Mouse (Mus musculus) neural tube, embryonic 11.5 days (tissue): ENCODE results near the gene Hnrnpa2b1. TPM values are rescaled to one million over a fixed set of nuclear protein-coding genes. Genes with fewer than 3 reads are reported as not detected.
"Not testable (repeated sequence)": the region's sequence is repeated elsewhere in the genome, so short reads cannot be mapped to it uniquely, and the experiment has no call there.

ENCODE experiments used
- ATAC-seq: fragments of 200-750 bp; cut with Nextera tagmentation; 2 replicates; pipeline ENCODE4 v1.8.0; 2017; ENCODE audit warnings: moderate number of reproducible peaks, mild to moderate bottlenecking, moderate TSS enrichment, moderate library complexity; ENCODE audit not compliant: insufficient read depth, low FRiP score, low TSS enrichment
- DNase-seq: peaks from one replicate; pipeline ENCODE4 v3.0.0-alpha.2; 2015; ENCODE audit warnings: low spot score
- H3K27ac ChIP-seq: fragments of 300-500 bp; sonication (generic); 2 replicates; pipeline ENCODE4 v1.5.1; 2014; ENCODE audit warnings: low read depth, mild to moderate bottlenecking, low read length
- H3K27me3 ChIP-seq: fragments of 300-500 bp; sonication (generic); 2 replicates; pipeline ENCODE4 v1.6.1; 2014; ENCODE audit warnings: mild to moderate bottlenecking, low read length, mixed read lengths; ENCODE audit not compliant: control insufficient read depth, insufficient read depth
- H3K36me3 ChIP-seq: fragments of 300-500 bp; sonication (generic); 2 replicates; pipeline ENCODE4 v1.6.1; 2014; ENCODE audit warnings: mild to moderate bottlenecking, low read length, moderate library complexity, mixed read lengths; ENCODE audit not compliant: control insufficient read depth, insufficient read depth
- H3K4me1 ChIP-seq: fragments of 300-500 bp; sonication (generic); 2 replicates; pipeline ENCODE4 v1.6.1; 2014; ENCODE audit warnings: low read length, mixed read lengths; ENCODE audit not compliant: control insufficient read depth, insufficient read depth
- H3K4me2 ChIP-seq: fragments of 300-500 bp; sonication (generic); 2 replicates; pipeline ENCODE4 v1.6.1; 2014; ENCODE audit warnings: low read depth, mild to moderate bottlenecking, moderate library complexity
- H3K4me3 ChIP-seq: fragments of 300-500 bp; sonication (generic); 2 replicates; pipeline ENCODE4 v1.5.1; 2014; ENCODE audit warnings: low read depth, low read length
- H3K9ac ChIP-seq: fragments of 300-500 bp; sonication (generic); 2 replicates; pipeline ENCODE4 v1.6.1; 2014; ENCODE audit warnings: mild to moderate bottlenecking, low read length
- H3K9me3 ChIP-seq: fragments of 300-500 bp; sonication (generic); 2 replicates; pipeline ENCODE4 v1.6.1; 2016; ENCODE audit warnings: low read length; ENCODE audit not compliant: control insufficient read depth
- WGBS: fragments of 180-500 bp; shearing (Covaris S2); extraction: QIAGEN DNeasy Blood & Tissue Kit; methylation state at CpG from one replicate; pipeline ENCODE4 v1.1.7; 2014; 5-methylcytosine and 5-hydroxymethylcytosine counted together
- polyA plus RNA-seq: library from polyadenylated mRNA; unstranded; fragments of >200 nt; fragmentation: Nextera tagmentation; extraction: Ambion mirVana; gene quantifications from 2 replicates; pipeline ENCODE4 v1.2.1, GENCODE M21; 2014

Gene Hnrnpa2b1
- polyA plus RNA-seq, 1 experiment from 2014 or later = 1,608 TPM

DNA sequence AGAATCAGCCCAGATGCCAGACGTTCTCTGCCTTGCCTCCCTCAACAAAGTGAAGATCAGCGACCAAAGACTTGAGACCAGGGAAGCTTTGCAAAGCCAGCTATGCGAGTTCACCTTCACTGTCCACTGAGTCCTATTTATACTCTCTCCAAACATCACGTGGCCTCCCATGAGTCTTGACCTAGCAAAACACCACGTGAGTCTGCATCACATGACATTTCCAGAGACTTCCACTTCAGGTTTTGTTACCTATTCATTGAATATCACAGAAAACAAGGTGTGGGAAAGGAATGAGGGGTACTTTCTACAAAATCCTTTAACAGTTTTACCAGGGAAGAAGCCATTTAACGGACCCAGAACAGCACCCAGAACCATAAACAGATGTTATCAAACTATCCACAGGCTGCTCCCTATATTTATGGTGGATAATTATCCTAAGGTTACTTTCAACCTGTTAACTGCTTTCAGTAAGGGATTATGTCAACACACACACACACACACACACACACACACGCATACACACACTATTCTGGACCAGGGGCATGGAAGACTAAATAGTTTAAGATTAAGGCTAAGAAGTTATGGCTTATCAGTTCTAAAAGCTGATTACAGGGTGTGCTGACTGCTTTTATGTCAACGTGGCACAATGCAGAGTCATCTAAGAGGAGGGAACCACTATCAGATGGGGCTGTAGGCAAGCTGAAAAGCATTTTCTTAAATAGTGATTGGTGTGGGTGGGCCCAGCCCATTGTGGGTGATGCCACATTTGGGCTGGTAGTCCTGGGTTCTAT lies 27.8 kb upstream of the Hnrnpa2b1 start:
- WGBS = 71% methylated on average over 8 of the region's 8 CpGs
- H3K27me3 ChIP-seq = no peaks in the 10 kb centered on the region
- no peaks in the 10 kb centered on the region for H3K36me3 ChIP-seq
- ATAC-seq (no peak), DNase-seq (no peak)
- H3K4me3 ChIP-seq = no peak overlapping the region
- no peak overlapping the region for H3K9ac ChIP-seq
- H3K27ac ChIP-seq = no peak overlapping the region
- H3K4me1 ChIP-seq = no peaks in the 10 kb centered on the region
- H3K9me3 ChIP-seq = no peaks in the 10 kb centered on the region
- H3K4me2 ChIP-seq = no peak overlapping the region

DNA sequence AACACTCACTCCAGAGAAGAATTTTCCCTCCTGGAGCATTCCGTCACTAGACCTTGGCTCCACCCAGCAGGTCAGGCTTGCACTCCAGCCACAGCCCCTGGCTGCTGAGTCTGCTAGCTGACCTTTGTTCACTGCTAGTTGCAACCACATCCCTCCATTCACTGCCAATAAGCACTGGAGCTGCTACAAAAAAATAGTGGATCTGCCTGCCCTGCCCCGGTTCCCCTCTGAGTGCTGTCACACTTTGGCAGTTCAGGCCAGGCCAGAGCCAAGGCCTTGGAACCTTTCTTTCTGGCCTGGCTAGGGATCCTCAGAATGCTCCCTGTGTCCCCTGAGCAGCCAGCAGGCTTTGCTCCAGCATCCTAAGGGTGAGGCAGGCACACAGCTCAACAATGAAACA lies 20.1 kb upstream of the Hnrnpa2b1 start:
- no peaks in the 10 kb centered on the region for H3K36me3 ChIP-seq
- H3K27ac ChIP-seq = no peak overlapping the region

DNA sequence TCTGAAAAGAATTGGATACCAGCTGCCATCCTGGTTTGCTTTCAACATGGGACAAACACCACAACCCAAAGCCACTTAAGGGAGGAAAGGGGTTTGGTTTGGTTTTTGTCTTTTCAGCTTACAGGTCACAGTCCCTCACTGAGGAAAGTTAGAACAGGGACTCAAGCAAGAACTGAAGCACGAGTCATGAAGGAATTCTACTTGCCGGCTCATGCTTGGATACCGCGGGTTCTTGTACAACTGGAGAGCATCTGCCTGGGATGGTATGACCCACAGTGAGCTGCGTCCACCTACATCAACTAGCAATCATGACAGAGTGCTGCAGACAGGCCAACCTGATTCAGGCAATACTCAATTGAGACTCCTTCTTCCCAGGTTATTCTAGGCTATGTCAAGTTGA lies 17.0 kb upstream of the Hnrnpa2b1 start:
- Histone ChIP-seq H3K27ac (no peak overlapping the region), H3K9ac (no peak overlapping the region), H3K9me3 (no peaks in the 10 kb centered on the region), H3K4me1 (no peaks in the 10 kb centered on the region), H3K4me2 (no peak overlapping the region), H3K36me3 (peaks cover 6% of the 10 kb centered on the region), H3K4me3 (no peak overlapping the region), H3K27me3 (no peaks in the 10 kb centered on the region)
- ATAC-seq = no peak
- DNase-seq = no peak
- WGBS = 92% methylated on average over 5 of the region's 5 CpGs

More for the DNA sequence above, 20.1 kb upstream of the Hnrnpa2b1 start:
- H3K9me3 ChIP-seq = no peaks in the 10 kb centered on the region
- no peak overlapping the region for H3K4me2 ChIP-seq
- H3K27me3 ChIP-seq = no peaks in the 10 kb centered on the region
- ATAC-seq = no peak
- no peak overlapping the region for H3K4me3 ChIP-seq
- 68% methylated on average over 2 of the region's 2 CpGs for WGBS
- no peak for DNase-seq
- H3K4me1 ChIP-seq = no peaks in the 10 kb centered on the region
- H3K9ac ChIP-seq = no peak overlapping the region

DNA sequence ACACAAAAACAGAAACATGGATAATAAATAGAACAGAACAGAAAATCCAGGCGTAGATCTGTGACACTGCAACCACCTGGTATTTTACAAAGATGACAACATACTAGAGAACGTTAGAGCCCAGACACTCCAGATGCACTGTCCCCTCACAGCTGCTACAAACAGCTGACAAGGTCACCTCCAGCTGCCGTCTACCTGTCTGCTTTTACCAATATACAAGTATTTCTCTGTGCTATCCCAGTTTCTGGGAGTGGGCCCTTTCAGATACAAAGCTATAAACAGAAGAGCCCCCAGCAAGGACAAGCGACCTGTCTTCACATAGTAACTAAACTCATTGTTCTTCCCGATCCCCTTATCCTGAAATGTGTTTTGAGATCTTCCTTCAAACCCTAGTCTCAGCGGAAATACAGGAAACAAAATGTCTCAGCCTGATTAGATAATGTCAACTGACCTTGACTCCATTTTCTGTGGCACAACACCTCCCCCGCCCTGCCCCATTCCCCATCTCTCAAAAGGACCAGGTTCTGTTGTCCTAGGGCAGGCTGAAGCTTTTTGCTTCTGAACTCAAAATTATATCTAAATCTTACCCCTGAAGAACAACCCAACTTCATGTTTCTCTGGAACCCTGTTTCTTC lies 16.5 kb upstream of the Hnrnpa2b1 start:
- Histone ChIP-seq H3K4me1 (no peaks in the 10 kb centered on the region), H3K9ac (no peak overlapping the region), H3K27ac (no peak overlapping the region), H3K36me3 (peaks cover 6% of the 10 kb centered on the region), H3K4me2 (no peak overlapping the region), H3K27me3 (no peaks in the 10 kb centered on the region), H3K9me3 (no peaks in the 10 kb centered on the region), H3K4me3 (no peak overlapping the region)
- ATAC-seq (no peak), DNase-seq (no peak)
- WGBS = 76% methylated on average over 7 of the region's 7 CpGs

DNA sequence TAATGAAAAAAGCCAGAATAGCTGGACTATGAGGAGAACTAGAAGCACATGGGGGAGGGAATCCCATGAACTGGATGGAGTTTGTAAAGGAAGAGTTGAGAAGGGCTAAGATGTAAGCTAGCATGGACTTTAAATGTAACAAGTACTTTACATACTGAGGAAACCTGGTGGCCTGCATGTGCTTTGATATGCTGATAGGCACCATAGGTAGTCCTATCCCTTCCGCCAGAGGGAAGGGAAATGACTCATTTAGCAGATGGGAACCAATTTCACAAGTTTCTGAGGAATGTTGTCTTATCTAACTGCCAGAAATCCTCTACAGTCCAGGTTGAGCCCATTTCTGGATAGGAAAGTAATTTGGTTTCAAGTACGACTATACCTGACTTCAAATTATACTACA lies 16.0 kb upstream of the Hnrnpa2b1 start:
- H3K9ac ChIP-seq = no peak overlapping the region
- ATAC-seq (no peak), DNase-seq (no peak)
- H3K4me3 ChIP-seq = no peak overlapping the region
- no peaks in the 10 kb centered on the region for H3K4me1 ChIP-seq
- H3K36me3 ChIP-seq = peaks cover 9% of the 10 kb centered on the region
- no peak overlapping the region for H3K4me2 ChIP-seq
- H3K27ac ChIP-seq = no peak overlapping the region
- H3K9me3 ChIP-seq = no peaks in the 10 kb centered on the region
- no peaks in the 10 kb centered on the region for H3K27me3 ChIP-seq
- 59% methylated on average over 2 of the region's 2 CpGs for WGBS

DNA sequence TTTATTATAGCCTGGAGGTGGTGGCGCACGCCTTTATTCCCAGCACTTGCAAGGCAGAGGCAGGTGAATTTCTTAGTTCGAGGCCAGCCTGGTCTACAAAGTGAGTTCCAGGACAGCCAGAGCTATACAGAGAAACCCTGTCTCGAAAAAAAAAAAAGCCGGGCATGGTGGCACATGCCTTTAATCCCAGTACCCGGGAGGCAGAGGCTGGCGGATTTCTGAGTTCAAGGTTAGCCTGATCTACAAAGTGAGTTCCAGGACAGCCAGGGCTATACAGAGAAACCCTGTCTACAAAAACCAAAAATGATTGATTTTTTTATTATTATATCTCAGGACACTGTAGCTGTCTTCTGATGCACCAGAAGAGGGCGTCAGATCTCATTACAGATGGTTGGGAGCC lies 14.9 kb upstream of the Hnrnpa2b1 start:
- H3K4me3 ChIP-seq, H3K4me2 ChIP-seq, H3K9ac ChIP-seq, H3K27me3 ChIP-seq, H3K4me1 ChIP-seq, ATAC-seq, DNase-seq, H3K9me3 ChIP-seq, H3K27ac ChIP-seq: not testable (repeated sequence)
- peaks cover 10% of the 10 kb centered on the region for H3K36me3 ChIP-seq
- WGBS = 89% methylated on average over 8 of the region's 8 CpGs

DNA sequence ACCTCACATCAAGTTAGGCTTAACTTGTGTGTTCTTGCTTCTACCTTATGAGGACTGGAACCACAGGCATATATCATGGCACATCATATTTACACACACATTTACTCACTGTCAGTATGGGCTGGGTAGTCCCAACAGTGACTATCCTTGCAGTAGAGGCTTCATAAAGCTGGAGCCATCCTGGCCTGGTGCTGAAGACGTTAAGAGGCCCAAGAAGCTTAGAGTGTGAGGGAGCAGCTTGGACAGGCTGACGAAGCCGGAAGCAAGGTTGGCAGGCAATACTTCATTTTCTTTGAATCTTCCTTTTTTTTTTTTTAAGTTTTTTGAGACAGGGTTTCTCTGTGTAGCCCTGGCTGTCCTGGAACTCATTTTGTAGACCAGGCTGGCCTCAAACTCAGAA lies 14.2 kb upstream of the Hnrnpa2b1 start:
- Histone ChIP-seq H3K9me3 (no peaks in the 10 kb centered on the region), H3K9ac (no peak overlapping the region), H3K4me2 (no peak overlapping the region), H3K27ac (no peak overlapping the region), H3K4me1 (no peaks in the 10 kb centered on the region), H3K27me3 (no peaks in the 10 kb centered on the region), H3K36me3 (peaks cover 17% of the 10 kb centered on the region), H3K4me3 (no peak overlapping the region)
- ATAC-seq (no peak), DNase-seq (no peak)
- WGBS = 90% methylated on average over 3 of the region's 3 CpGs

DNA sequence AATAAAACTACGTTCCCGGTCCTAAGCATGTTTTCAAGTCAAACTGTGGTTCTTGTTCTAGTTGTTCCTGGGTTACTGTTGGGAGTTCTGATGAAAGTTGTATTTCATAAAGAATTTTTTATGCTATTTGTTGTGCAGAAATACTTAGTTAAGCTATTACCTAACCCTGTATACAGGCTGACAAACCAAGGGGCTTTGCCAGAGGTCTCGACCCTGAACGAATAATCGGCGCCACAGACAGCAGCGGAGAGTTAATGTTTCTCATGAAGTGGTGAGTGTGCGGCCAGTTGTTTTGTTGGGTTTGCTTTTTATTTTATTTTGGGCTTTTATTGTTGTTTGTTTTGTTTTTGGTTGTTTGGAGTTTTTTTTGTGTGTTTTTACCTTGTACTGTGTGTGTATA lies 11.9 kb upstream of the Hnrnpa2b1 start:
- WGBS = 95% methylated on average over 8 of the region's 8 CpGs
- no peak for DNase-seq

DNA sequence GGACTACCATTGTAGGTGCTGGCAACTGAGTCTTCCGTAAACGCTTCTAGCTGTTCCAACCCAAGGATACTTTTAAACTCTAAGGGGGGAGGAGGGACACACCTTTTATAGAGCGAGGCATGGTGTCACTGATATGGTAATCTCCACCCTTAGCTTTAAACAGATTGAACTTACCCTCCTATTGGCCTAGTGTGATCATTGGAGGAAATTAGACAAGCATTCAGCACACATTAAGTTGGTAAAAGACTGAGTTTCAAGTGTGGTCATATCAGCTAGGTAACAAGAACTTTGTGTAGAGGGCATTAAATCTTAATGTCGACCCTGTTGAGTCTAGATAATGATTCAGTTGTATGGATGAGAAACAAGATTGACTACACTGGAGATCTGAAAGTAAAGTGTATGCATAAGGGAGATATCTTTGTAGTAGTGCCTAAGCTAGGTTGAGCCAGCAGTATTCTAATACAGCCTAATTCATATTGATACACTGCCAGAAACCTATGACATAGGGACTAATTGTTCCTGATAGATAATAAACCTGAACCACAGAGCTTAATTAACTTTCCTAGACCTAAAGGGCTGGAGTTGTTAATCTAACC lies 9.5 kb upstream of the Hnrnpa2b1 start:
- Histone ChIP-seq H3K4me2 (no peak overlapping the region), H3K27me3 (no peaks in the 10 kb centered on the region), H3K27ac (no peak overlapping the region), H3K9me3 (no peaks in the 10 kb centered on the region), H3K9ac (no peak overlapping the region), H3K4me3 (no peak overlapping the region), H3K36me3 (peaks cover 27% of the 10 kb centered on the region), H3K4me1 (no peaks in the 10 kb centered on the region)
- WGBS = 94% methylated on average over 4 of the region's 4 CpGs
- ATAC-seq (no peak), DNase-seq (no peak)

More for the DNA sequence above, 11.9 kb upstream of the Hnrnpa2b1 start:
- H3K4me1 ChIP-seq = no peaks in the 10 kb centered on the region
- H3K4me3 ChIP-seq = no peak overlapping the region
- no peak for ATAC-seq
- no peak overlapping the region for H3K9ac ChIP-seq
- no peak overlapping the region for H3K4me2 ChIP-seq
- no peak overlapping the region for H3K27ac ChIP-seq
- H3K9me3 ChIP-seq = no peaks in the 10 kb centered on the region
- H3K27me3 ChIP-seq = no peaks in the 10 kb centered on the region
- peaks cover 22% of the 10 kb centered on the region for H3K36me3 ChIP-seq
